Mouse (Mus musculus) natural killer cell, adult 2 months (primary cell): ENCODE data around the gene Ccdc92.

Source experiments
- DNase-seq, 2 experiments: peaks; one replicate each; pipeline ENCODE4 v3.0.0; 2022; ENCODE audit warnings: low spot score in 2 of 2

Gene Ccdc92

GRCm38 (mm10) chr5:124862013-124862866, at the start of gene Ccdc92, which contains the start of gene Zfp664:
TSS of gene Ccdc92 (minus strand) at chr5:124862424.
TSS of gene Zfp664 (plus strand) at chr5:124862691.
- peak; percentile 92 to 97 for DNase-seq

GRCm38 (mm10) chr5:124908860-124909259, 46.6 kb upstream of the Ccdc92 start:
- DNase-seq: peak; percentile 62 to 70

- peak in 1 of 2 experiments; percentile 26 for DNase-seq
These were observed 44.7 kb upstream of the Ccdc92 start for GRCm38 (mm10) chr5:124906890-124907289.

GRCm38 (mm10) chr5:124903852-124904251, 41.6 kb upstream of the Ccdc92 start:
- no peak for DNase-seq

- DNase-seq: no peak
These were observed 40.0 kb upstream of the Ccdc92 start for GRCm38 (mm10) chr5:124902195-124902594.

GRCm38 (mm10) chr5:124901675-124902074, 39.5 kb upstream of the Ccdc92 start:
- no peak for DNase-seq

- no peak for DNase-seq
These were observed 38.7 kb upstream of the Ccdc92 start for GRCm38 (mm10) chr5:124900738-124901490.

- peak; percentile 81 to 87 for DNase-seq
These were observed 37.9 kb upstream of the Ccdc92 start for GRCm38 (mm10) chr5:124899945-124900631.

- DNase-seq: no peak
These were observed 33.9 kb upstream of the Ccdc92 start for GRCm38 (mm10) chr5:124896135-124896534.

- DNase-seq: no peak
These were observed 29.7 kb upstream of the Ccdc92 start for GRCm38 (mm10) chr5:124891921-124892370.

- DNase-seq: no peak
These were observed 26.4 kb upstream of the Ccdc92 start for GRCm38 (mm10) chr5:124888661-124889060.

GRCm38 (mm10) chr5:124883877-124884276, 21.7 kb upstream of the Ccdc92 start:
- DNase-seq: no peak

GRCm38 (mm10) chr5:124879801-124880200, 17.6 kb upstream of the Ccdc92 start:
- DNase-seq: no peak

GRCm38 (mm10) chr5:124879251-124879650, 17.0 kb upstream of the Ccdc92 start:
- no peak for DNase-seq

GRCm38 (mm10) chr5:124873890-124874601, 11.8 kb upstream of the Ccdc92 start:
- DNase-seq: no peak

GRCm38 (mm10) chr5:124873096-124873495, 10.9 kb upstream of the Ccdc92 start:
- DNase-seq: peak in 1 of 2 experiments; percentile 38

GRCm38 (mm10) chr5:124872033-124872432, 9.8 kb upstream of the Ccdc92 start:
- no peak for DNase-seq

GRCm38 (mm10) chr5:124868981-124869380, 6.8 kb upstream of the Ccdc92 start:
- DNase-seq: peak; percentile 40 to 65

- DNase-seq: peak; percentile 13 to 27
These were observed 882 bp upstream of the Ccdc92 start for GRCm38 (mm10) chr5:124862871-124863741.

GRCm38 (mm10) chr5:124861463-124861862, 761 bp downstream of the Ccdc92 start:
- DNase-seq: peak; percentile 71 to 72
